11 mouse cellular contexts compared by ENCODE assay signal in the genomic region with DNA sequence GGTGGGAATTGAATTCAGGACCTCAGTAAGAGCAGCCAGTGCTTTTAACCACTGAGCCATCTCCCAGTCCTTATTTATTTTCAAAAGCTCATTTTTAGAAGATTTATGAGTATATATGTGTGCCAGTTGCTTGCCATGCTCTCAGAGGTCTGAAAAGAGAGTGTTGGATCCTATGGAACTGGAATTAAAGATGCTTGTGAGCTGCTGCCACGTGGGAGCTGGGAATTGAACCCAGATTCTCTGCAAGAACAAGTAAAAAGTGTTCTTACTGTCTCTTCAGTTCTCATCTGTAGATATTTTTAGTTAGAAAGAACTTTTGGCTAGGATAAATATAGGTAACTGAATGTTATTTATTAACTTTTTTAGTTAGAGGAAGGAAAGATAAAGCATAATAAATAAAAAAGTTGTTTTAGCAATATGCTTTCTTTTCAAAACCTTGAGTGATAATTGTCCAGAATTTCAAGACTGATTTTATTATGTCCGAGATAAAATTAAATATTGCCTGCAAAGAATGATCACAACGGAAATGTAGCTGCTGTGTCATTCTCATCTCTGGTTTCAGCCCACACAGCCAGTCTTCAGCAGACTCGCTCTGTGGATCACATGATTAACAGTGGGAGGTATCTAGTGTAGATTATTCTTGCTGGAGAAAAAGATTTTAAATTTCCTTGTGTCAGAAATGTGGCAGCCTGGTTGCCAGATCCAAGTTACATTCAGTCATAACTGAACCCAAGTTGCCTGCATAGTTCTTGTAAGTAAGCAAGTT. TPM values are rescaled to one million over a fixed set of nuclear protein-coding genes. Genes with fewer than 3 reads are reported as not detected.
DNase-seq lines count a peak whose midpoint lies in the region; ATAC-seq and TF ChIP-seq lines count a peak whose summit lies in the region.
"Had no signal": no experiment of that assay in that cellular context is flagged by ENCODE, and none has a peak within 500 bp of the region (broad histone marks: within the 10 kb centered on the region; RNA-seq: fewer than 3 reads in every experiment).

No protein-coding gene starts in this region.

- TF ChIP-seq CTCF in kidney, postnatal 0 days (IDR thresholded peaks at IDR 0.05; ENCODE audit: low read depth): no peak
- TF ChIP-seq CTCF in MEL (IDR thresholded peaks at IDR 0.05 in 2 of 3, conservative IDR thresholded peaks at IDR 0.05 in 1 of 3; ENCODE audit: control insufficient read depth in 1 of 3, insufficient read depth in 1 of 3, low read depth in 2 of 3, low read length in 3 of 3, poor library complexity in 1 of 3, severe bottlenecking in 1 of 3): no peak

- peaks cover 2% of the 10 kb centered on the region; the same call in 1 of the 2 replicates for H3K4me1 ChIP-seq in kidney, postnatal 0 days (replicated peaks; ENCODE audit: insufficient read depth, low read length)
- peaks cover 11% of the 10 kb centered on the region for H3K4me1 ChIP-seq in kidney, embryonic 16.5 days (ENCODE audit: insufficient read depth, low read length)
- H3K4me1 ChIP-seq in MEL (ENCODE audit: control insufficient read depth in 1 of 2, insufficient read depth in 2 of 2, low read length in 2 of 2): peaks cover 16 to 25% of the 10 kb centered on the region in 2 experiments
- H3K4me1 ChIP-seq in intestine, embryonic 15.5 days (replicated peaks): 0 out of 2 replicates have a peak, but pooled peaks cover 2% of the 10 kb centered on the region
- peaks cover 7% of the 10 kb centered on the region for H3K4me1 ChIP-seq in midbrain, embryonic 16.5 days (ENCODE audit: control insufficient read depth, insufficient read depth, low read length)
- H3K4me1 ChIP-seq: hindbrain, embryonic 12.5 days; midbrain, embryonic 10.5 days had no signal

- H3K9ac ChIP-seq in kidney, postnatal 0 days (ENCODE audit: low read depth, low read length): no peak overlapping the region
- H3K9ac ChIP-seq in kidney, embryonic 16.5 days (replicated peaks; ENCODE audit: low read length): no peak overlapping the region
- peak overlapping the region; percentile 56 for H3K9ac ChIP-seq in MEL (ENCODE audit: control insufficient read depth, low read depth, low read length, poor library complexity, severe bottlenecking)
- no peak overlapping the region for H3K9ac ChIP-seq in intestine, embryonic 15.5 days
- H3K9ac ChIP-seq in midbrain, embryonic 16.5 days (ENCODE audit: low read depth, low read length): no peak overlapping the region
- H3K9ac ChIP-seq: hindbrain, embryonic 12.5 days had no signal

- ATAC-seq in kidney, postnatal 0 days (replicated peaks; ENCODE audit: low FRiP score, low read depth): no peak
- no peak for ATAC-seq in kidney, embryonic 16.5 days (ENCODE audit: low FRiP score, low TSS enrichment)
- peak; percentile 83 for ATAC-seq in intestine, embryonic 15.5 days
- ATAC-seq in midbrain, embryonic 16.5 days: no peak

- H3K36me3 ChIP-seq in kidney, postnatal 0 days (ENCODE audit: insufficient read depth, low read length): no peaks in the 10 kb centered on the region
- H3K36me3 ChIP-seq in kidney, embryonic 16.5 days (ENCODE audit: insufficient read depth, low read length): no peaks in the 10 kb centered on the region
- peaks cover 0 to 33% of the 10 kb centered on the region in 2 experiments; a peak in 2 of 4 replicates for H3K36me3 ChIP-seq in MEL (ENCODE audit: control insufficient read depth in 1 of 2, insufficient read depth in 2 of 2, low read length in 2 of 2)
- H3K36me3 ChIP-seq in intestine, embryonic 15.5 days: no peaks in the 10 kb centered on the region
- H3K36me3 ChIP-seq in midbrain, embryonic 16.5 days (ENCODE audit: control insufficient read depth, insufficient read depth, low read length): no peaks in the 10 kb centered on the region
- H3K36me3 ChIP-seq: hindbrain, embryonic 12.5 days had no signal

- TF ChIP-seq EP300 in MEL (IDR thresholded peaks at IDR 0.05; ENCODE audit: low read depth in 1 of 2, low read length in 2 of 2): peak; percentile 69 to 82

- DNase-seq in kidney, postnatal 0 days (ENCODE audit: low spot score): peak; percentile 50
- DNase-seq in CD4-positive helper T cell, adult 2 months (ENCODE audit: low read depth, low spot score): peak; percentile 16
- peak; percentile 86 for DNase-seq in MEL (ENCODE audit: low read depth, low spot score)
- no peak for DNase-seq in spleen, adult 18-20 months
- DNase-seq: liver; thymus, postnatal 36 days had no signal

- no peaks in the 10 kb centered on the region for H3K27me3 ChIP-seq in kidney, postnatal 0 days (ENCODE audit: insufficient read depth, low read length)
- no peaks in the 10 kb centered on the region for H3K27me3 ChIP-seq in kidney, embryonic 16.5 days (ENCODE audit: insufficient read depth, low read length)
- H3K27me3 ChIP-seq in MEL (ENCODE audit: control insufficient read depth in 1 of 2, insufficient read depth in 2 of 2, low read length in 2 of 2): no peaks in the 10 kb centered on the region
- no peaks in the 10 kb centered on the region for H3K27me3 ChIP-seq in intestine, embryonic 15.5 days (replicated peaks)
- H3K27me3 ChIP-seq in midbrain, embryonic 16.5 days (ENCODE audit: control insufficient read depth, insufficient read depth, low read depth, low read length): no peaks in the 10 kb centered on the region
- H3K27me3 ChIP-seq: hindbrain, embryonic 12.5 days had no signal

- no peak for TF ChIP-seq POLR2A in MEL (IDR thresholded peaks at IDR 0.05; ENCODE audit: control insufficient read depth in 1 of 2, insufficient read depth in 1 of 2, low read depth in 1 of 2, low read length in 2 of 2, poor library complexity in 1 of 2)

- peak overlapping the region; percentile 31; the same call in 1 of the 2 replicates for H3K27ac ChIP-seq in kidney, postnatal 0 days
- no peak overlapping the region for H3K27ac ChIP-seq in kidney, embryonic 16.5 days (ENCODE audit: low read length)
- peak overlapping the region; percentile 85 for H3K27ac ChIP-seq in MEL (ENCODE audit: control insufficient read depth, low read depth, low read length)
- peak overlapping the region; percentile 17; the same call in 1 of the 2 replicates for H3K27ac ChIP-seq in intestine, embryonic 15.5 days
- no peak overlapping the region for H3K27ac ChIP-seq in midbrain, embryonic 16.5 days (ENCODE audit: low read length)
- H3K27ac ChIP-seq: hindbrain, embryonic 12.5 days; midbrain, embryonic 10.5 days had no signal

- no peak overlapping the region for H3K4me2 ChIP-seq in kidney, postnatal 0 days (ENCODE audit: low read length)
- no peak overlapping the region for H3K4me2 ChIP-seq in kidney, embryonic 16.5 days (replicated peaks; ENCODE audit: low read depth, low read length)
- 0 out of 2 replicates have a peak overlapping the region, but pooled peaks have one; percentile 5 for H3K4me2 ChIP-seq in intestine, embryonic 15.5 days (replicated peaks)
- no peak overlapping the region for H3K4me2 ChIP-seq in midbrain, embryonic 16.5 days (ENCODE audit: low read length)
- H3K4me2 ChIP-seq: hindbrain, embryonic 12.5 days had no signal

- H3K4me3 ChIP-seq in kidney, postnatal 0 days (replicated peaks; ENCODE audit: low read depth, low read length): no peak overlapping the region
- no peak overlapping the region for H3K4me3 ChIP-seq in kidney, embryonic 16.5 days (ENCODE audit: low read length)
- peak overlapping the region; percentile 28 to 45 for H3K4me3 ChIP-seq in MEL (ENCODE audit: control insufficient read depth in 1 of 2, insufficient read depth in 1 of 2, low read depth in 2 of 2, low read length in 2 of 2)
- no peak overlapping the region for H3K4me3 ChIP-seq in intestine, embryonic 15.5 days (replicated peaks)
- no peak overlapping the region for H3K4me3 ChIP-seq in midbrain, embryonic 16.5 days (ENCODE audit: low read depth, low read length)
- H3K4me3 ChIP-seq: hindbrain, embryonic 12.5 days; midbrain, embryonic 10.5 days had no signal

- no peak for TF ChIP-seq RAD21 in MEL (IDR thresholded peaks at IDR 0.05; ENCODE audit: low read depth, low read length)

- H3K9me3 ChIP-seq in kidney, postnatal 0 days (replicated peaks; ENCODE audit: low read length): no peaks in the 10 kb centered on the region
- H3K9me3 ChIP-seq in kidney, embryonic 16.5 days (ENCODE audit: low read length): no peaks in the 10 kb centered on the region
- no peaks in the 10 kb centered on the region for H3K9me3 ChIP-seq in MEL (replicated peaks; ENCODE audit: insufficient read depth, low read length)
- no peaks in the 10 kb centered on the region for H3K9me3 ChIP-seq in intestine, embryonic 15.5 days
- no peaks in the 10 kb centered on the region for H3K9me3 ChIP-seq in midbrain, embryonic 16.5 days (replicated peaks; ENCODE audit: control insufficient read depth, low read length, poor library complexity, severe bottlenecking)
- H3K9me3 ChIP-seq: hindbrain, embryonic 12.5 days; midbrain, embryonic 10.5 days had no signal

- 34% methylated on average over 4 of the region's 4 CpGs for WGBS in kidney, postnatal 0 days
- WGBS in kidney, embryonic 16.5 days: 45% methylated on average over 4 of the region's 4 CpGs
- WGBS in intestine, embryonic 15.5 days: 38% methylated on average over 4 of the region's 4 CpGs
- 66% methylated on average over 4 of the region's 4 CpGs for WGBS in midbrain, embryonic 16.5 days

- H3K79me2 ChIP-seq in MEL (ENCODE audit: control insufficient read depth, insufficient read depth, low read length, poor library complexity): no peaks in the 10 kb centered on the region

TF ChIP-seq in MEL, 35 proteins besides CTCF, POLR2A, EP300 and RAD21 (continues in another document):
- TF ChIP-seq SIN3A (IDR thresholded peaks at IDR 0.05; ENCODE audit: low read length) (peak; percentile 70), CHD1 (IDR thresholded peaks at IDR 0.05; ENCODE audit: low read depth, low read length) (no peak), NRF1 (IDR thresholded peaks at IDR 0.05; ENCODE audit: insufficient read depth, low read depth, low read length, poor library complexity, severe bottlenecking) (no peak), GATA1 (IDR thresholded peaks at IDR 0.05; ENCODE audit: low read depth, low read length) (peak; percentile 47), KAT2A (conservative IDR thresholded peaks at IDR 0.05; ENCODE audit: low read depth, low read length) (no peak), MAZ (IDR thresholded peaks at IDR 0.05; ENCODE audit: low read depth, low read length) (no peak), USF2 (IDR thresholded peaks at IDR 0.05; ENCODE audit: borderline replicate concordance in 1 of 2, insufficient read depth in 1 of 2, low read depth in 1 of 2, low read length in 2 of 2) (peak in 1 of 2 experiments; percentile 49; a peak in 1 of 4 replicates), CHD2 (IDR thresholded peaks at IDR 0.05; ENCODE audit: low read length) (no peak), JUND (IDR thresholded peaks at IDR 0.05; ENCODE audit: low read depth, low read length) (no peak)

RNA-seq across cellular contexts. Expression of a gene that starts 37.3 kb away (rescaled TPM):
- 33.9 and 36.9 TPM in 2 replicates for polyA plus RNA-seq in kidney, postnatal 0 days (2015; fragmentation: Nextera tagmentation; extraction: Ambion mirVana)
- polyA plus RNA-seq in kidney, embryonic 16.5 days (2015; fragmentation: Nextera tagmentation; extraction: Ambion mirVana): 53.9 and 64.7 TPM in 2 replicates
- total RNA-seq in MEL (2012; rRNA removed): 14.5 and 20.7 TPM in 2 replicates
- 10 to 100 TPM in 1 of 2 experiments, not detected in 1; 47.8 TPM for polyA plus RNA-seq in MEL (2012; ENCODE audit: insufficient read depth in 1 of 2, insufficient read length in 2 of 2, low read depth in 1 of 2, low replicate concordance in 2 of 2, missing spikeins in 1 of 2)
- 53.0 and 54.4 TPM in 2 replicates for polyA plus RNA-seq in intestine, embryonic 15.5 days (2015; fragmentation: Nextera tagmentation; extraction: Ambion mirVana)
- 211 and 213 TPM in 2 replicates for polyA plus RNA-seq in midbrain, embryonic 16.5 days (2015; fragmentation: Nextera tagmentation; extraction: Ambion mirVana)

Comparison
In these comparisons a context has a peak if more than half of its experiments do, and no peak if none do; other contexts are left out.
1. H3K27ac ChIP-seq: peak in kidney, postnatal 0 days (single experiment), MEL (single experiment) and intestine, embryonic 15.5 days (single experiment); none in kidney, embryonic 16.5 days (single experiment) and midbrain, embryonic 16.5 days (single experiment).
2. DNase-seq: peak in kidney, postnatal 0 days (single experiment), CD4-positive helper T cell, adult 2 months (single experiment) and MEL (single experiment); none in spleen, adult 18-20 months (0 of 2).
3. H3K4me3 ChIP-seq: peak in MEL (2 of 2); none in kidney, postnatal 0 days (single experiment), kidney, embryonic 16.5 days (single experiment), intestine, embryonic 15.5 days (single experiment) and midbrain, embryonic 16.5 days (single experiment).